Mouse (Mus musculus): Measurements from ENCODE around the gene Ppp2r5c.

DNA sequence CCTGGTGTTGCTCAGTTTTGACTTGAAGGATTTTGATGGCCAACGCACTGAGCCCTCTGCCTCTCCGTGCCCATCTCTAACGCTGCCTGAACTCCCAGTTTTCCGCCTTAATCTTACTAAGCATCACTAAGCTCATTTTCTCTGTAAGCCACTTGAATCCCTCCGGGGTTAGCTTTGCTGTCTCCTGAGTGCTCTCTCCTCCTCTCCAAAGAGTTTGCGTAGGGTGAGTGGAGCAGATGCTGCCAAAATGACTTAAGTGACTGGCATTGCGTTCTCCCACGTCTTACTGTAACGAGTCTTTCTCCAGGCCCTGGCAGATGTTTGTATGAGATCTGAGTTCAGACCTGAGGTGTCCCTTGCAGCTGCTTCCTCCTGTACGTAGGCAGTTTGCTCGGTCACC lies 183.1 kb downstream of the Ppp2r5c start:
- no peak for TF ChIP-seq CTCF (IDR thresholded peaks at IDR 0.05)
- no peak for TF ChIP-seq EP300 (IDR thresholded peaks at IDR 0.05)
